Mouse (Mus musculus) cerebellum, adult 11-12 months (tissue): Measurements from ENCODE around the gene Akap12.
A peak's percentile ranks its signal among the peaks of the same experiment; 100 is the strongest.

Experiments
- DNase-seq: peaks from one replicate; pipeline ENCODE4 v3.0.0; 2022

Gene Akap12

DNA sequence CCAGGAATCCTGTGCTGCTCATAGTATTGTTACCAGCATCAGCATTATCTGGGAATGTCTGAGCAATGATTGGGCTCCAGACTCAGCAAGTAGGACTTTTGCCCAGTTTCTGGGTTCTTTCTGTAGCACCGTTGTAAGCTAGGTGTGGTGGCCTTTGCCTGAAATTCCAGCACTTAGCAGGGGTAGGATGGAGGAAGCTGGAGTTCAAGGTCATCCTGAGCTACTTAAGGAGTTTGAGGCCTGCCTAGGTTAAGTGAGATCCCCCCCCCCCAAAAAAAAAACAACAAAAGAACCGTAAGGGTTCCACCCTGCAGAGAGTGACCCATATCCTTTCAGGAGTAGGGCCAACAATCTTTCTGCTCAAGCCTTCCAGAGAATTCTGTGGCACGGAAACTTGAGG is 98.4 kb downstream of the Akap12 start:
- DNase-seq, result no peak

DNA sequence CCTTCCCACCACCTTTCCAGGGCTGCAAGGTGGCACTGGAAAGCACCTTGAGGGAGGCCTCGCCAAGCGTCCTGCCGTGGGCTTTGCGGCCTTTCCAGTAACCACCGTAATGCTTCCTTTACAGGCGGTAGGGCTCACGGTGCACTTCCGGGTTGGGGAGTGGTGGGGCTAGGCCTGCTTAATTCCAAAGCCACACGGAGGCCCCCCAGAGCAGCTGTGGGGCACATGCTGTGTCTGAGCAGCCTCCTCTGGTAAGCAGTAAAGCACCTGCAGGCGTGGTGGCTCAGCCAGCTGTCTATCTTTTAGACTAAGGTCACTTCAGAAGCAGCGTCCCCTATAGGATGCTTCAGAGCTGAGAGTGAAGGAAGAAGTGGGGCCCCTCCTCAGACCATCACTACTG is 103.9 kb downstream of the Akap12 start:
- DNase-seq, result no peak

DNA sequence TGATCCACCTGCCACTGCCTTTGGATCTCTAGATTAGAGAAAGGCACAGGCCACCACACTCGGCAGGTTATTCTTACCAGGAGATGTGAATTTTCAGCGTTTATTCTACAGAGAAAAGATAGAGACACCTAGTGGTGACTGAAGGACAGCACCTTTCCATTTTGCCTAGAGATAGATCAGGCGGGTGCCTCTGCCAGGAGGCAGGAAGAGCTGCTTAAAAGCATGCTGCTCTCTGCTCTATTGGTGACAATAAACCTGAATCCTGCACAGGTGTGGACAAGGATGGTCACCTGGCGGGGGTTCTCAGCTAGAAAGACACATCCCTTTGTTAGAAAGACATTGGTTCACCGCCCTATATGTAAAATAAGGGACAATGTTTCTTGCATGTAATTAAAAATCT is 105.8 kb downstream of the Akap12 start:
- DNase-seq, result peak; percentile 54

DNA sequence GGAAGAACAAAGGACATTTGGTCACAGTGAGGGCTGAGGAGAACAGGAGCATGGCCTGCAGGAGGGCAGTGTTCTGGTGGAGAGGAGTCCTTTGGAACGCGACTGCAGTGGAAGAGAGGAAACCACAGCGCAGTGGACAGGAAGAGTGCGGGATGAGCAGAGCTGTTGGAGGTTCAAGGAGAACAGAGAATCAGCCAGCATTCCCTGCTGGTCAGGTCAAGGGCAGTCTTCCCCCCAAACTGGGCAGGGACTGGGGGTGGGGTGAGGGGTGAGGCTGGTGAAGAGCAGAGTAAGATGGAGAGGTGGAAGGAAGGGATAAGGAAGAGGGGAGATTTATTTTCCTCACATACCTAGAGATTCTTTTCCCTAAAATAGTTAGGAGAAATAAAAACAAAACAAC is 107.4 kb downstream of the Akap12 start:
- no peak for DNase-seq

DNA sequence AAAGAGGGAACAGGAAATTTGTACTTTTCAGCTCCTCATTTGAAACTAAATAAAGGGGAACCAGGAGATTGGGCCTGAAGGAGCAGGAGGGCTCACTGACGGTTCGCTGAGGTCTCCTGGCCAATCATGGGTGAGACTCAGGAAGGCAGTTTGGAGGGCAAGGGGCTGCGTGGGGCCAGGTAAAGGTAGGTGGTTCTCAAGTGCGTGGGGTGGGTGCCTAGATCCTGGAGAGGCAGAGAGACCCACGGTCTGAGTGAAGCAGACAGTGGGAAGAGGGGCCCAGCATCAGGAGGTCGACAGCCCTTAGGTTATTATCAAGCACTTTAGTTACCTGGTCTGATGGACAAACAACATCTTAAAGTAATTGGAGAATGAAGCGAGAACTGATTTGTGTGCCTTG is 108.1 kb downstream of the Akap12 start:
- DNase-seq, result no peak

DNA sequence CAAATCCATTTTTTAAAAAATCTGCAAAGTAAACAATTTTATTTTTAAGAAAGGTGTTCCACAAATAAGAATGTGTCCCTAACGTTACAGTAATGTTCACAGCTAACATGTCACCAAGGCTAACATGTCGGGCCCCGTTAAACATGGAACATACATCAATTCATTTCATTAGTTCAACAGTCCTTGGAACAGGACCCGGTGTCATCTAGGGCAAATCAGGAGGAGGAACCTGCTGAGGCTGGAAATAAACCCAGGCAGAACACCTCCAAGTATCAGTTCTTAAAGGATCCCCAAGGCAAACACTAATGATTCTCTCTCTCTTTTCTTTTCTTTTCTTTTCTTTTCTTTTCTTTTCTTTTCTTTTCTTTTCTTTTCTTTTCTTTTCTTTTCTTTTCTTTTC is 108.6 kb downstream of the Akap12 start:
- no peak for DNase-seq

DNA sequence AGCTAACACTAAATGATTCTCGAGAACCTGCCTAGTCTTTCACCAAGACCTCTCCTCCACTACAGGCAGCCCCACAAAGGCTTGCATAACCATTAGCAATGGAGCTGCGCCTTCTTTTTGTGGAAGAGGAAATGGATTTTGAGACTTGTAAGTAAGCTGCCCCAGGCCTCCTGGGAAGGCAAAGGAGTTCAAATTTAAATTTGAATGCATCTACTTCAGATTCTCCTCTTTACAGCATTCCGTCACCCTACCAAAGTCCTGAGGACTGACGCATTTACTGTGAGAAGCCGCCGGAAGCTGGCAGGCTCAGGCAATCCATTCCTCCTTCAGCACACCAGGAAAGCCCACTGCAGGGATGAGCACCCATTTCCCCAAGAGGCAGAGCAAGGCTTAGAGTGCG is 109.1 kb downstream of the Akap12 start:
- DNase-seq, result no peak

DNA sequence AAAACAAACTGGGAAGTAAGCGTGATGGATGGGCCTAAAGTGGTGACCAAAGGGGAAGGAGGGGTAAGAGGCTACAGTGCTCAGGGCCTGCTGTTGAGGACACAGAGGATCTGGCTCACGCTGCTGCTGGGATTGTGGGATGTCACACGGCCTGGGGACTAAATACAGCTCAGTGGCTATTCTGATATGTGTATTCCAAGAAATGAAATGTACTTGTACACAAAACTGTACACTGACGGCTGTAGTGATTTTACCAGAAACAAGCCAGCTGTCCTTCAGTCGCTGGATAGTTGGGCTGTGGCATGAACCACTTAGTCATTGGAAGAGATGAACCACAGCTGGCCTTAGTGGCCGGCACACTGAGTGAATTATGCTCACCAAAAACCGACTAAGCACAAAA is 110.3 kb downstream of the Akap12 start:
- no peak for DNase-seq

DNA sequence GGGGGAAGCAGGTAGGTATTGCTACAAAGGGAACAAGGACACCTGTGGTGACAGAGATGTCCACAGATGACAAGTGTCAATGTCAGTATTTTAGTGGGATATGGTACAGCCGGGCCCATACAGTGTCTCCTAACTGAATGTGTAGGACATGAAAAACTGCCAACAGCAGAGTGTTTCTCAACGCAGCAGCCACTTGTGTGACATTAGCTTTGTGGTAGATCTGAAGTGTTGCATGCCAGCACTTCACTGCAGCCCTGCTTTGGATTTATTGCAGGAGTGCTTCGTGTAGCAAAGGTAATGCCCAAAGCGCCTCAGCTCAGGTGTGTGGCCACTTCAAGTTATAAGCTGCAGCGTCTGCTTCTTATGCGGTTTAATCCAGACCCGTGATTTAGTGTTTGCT is 110.8 kb downstream of the Akap12 start:
- DNase-seq, result no peak

DNA sequence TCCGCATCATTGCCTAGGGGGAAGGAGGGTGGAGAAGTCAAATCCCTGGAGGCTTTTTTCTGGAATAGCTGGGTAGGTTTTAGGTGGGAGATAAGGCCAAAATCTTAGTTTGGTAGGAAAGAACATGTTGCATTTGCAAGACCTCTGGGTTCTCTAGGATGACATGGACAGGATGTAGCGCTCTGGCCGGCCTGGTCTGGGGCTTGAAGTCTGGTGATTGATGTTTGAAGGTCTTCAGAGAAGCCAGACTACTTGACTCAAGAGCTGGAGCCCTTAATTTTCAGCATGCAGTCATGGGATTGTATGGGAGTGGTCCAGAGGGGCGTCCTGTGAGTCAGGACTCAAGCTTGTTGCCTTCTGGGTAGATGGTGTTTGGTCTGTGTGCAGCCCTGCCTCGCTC is 114.6 kb downstream of the Akap12 start:
- DNase-seq, result no peak

DNA sequence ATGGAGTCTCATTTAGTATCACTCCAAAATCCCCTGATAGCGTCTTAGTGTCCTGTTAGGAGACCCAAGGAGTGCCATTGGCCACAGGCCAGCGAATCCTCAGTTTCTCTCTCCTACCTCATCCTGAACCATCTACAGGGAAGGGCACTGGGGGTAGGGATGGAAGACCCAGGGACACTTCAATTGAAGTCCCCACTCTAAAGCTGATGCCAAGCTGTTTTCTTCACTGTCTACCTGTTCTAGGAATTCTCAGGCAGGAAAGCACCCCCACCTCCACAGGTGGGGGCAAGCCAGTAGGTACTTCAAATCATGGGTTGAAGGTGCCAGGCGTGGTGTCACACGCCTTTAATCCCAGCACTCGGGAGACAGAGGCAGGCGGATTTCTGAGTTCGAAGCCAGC is 118.1 kb downstream of the Akap12 start:
- DNase-seq, result peak; percentile 51

DNA sequence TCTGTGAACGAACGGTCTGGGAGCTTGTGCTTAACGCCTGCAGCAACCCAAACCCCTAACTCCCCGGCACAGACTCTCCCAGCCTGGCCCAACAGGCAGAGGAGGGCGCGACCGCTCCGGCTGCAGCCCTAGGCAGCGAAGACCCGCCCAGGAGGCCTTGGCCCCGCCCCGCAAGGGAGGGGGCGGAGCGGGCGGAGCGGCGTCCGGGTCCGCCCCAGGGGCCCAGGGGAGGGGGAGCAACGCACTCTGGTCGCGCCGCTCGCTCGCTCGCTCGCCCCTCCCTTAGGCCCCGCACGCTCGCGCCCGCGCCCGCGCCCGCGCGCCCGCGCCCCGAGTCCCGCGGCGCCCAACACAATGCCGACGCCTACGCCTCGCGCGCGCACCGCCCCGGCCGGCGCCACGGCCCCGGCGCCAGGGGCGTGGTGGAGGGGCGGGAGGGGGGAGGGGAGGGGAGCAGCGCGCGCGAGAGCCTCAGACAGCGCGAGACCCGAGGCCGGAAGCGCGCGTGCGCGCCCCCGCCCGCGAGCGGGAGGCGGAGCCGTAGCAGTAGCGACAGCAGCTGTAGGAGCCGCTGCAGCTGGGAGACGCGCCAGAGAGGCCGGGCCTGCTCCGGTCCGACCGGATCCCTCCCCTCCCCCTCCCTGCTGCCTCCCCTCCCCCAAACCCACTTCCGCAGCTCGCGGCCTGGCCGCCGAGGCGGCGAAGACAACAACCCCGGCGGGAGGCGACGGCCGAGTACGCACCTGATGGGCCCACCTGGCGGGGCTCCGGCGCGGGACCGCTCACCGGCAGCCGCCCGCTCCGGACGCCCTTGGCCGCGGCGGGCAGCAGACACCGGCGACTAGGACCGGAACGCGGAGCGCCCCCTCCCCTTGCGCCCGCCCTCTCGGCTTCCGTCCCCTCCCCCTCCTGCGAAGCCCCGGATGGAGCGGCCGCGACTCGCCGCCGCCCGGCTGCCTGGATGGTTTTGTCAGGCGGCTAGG is 120.7 kb downstream of the Akap12 start:
- DNase-seq, result peak; percentile 97

DNA sequence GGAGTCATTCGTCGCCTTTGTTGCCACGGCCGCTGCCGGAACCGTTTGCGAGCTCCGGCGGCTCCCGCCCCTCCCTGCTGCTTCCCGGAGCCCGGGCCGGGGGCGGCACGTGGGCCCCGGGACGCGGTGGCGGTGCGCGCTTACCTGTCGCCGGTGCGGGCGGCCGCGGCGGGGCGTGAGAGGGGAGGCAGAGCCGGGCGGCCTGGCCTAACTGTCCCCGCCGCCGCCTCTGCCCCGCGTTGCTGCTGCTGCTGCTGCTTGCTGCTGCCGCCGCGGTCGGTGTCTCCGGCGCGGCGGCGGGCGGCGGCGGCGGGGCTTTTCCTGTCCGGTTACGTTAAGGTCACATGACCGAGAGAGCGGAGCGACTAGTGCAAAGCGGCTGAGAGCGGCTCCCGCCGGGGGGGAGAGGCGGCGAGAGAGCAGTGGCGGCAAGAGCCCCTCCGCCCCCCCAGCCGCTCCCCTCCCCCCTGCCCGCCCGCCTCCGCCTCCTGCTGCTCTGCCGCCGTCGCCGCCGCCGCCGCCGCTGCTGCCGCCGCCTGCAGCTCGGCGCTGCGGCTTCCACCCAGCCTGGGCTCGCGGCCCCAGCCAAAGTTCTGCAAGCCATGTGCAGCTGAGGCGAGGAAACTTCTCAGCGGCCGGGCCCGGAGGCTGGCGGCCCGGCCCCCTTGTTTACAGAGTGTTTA is 121.7 kb downstream of the Akap12 start, which contains the start of gene Zbtb2:
TSS of gene Zbtb2 (minus strand) at position 408 of the 683 bp plus-strand sequence.
- peak; percentile 81 for DNase-seq

DNA sequence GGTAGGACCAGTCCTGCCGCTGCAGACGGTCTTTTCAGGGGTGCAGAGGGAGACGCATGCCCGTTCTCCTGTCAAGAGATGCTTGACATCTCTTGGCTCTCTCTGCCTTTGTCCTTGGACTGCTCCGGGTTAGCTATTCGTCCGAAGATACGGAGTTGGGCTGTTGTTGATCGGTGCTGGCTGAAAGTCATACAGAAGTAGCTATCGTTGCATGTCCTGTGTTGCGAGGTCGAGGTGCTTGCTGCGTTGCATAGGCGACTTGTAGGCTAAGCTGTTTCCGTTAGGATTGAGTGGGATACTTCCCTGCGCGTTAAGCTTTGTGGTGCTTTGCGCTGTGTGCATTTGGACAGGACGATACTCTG is 122.2 kb downstream of the Akap12 start:
- DNase-seq, result peak; percentile 65

DNA sequence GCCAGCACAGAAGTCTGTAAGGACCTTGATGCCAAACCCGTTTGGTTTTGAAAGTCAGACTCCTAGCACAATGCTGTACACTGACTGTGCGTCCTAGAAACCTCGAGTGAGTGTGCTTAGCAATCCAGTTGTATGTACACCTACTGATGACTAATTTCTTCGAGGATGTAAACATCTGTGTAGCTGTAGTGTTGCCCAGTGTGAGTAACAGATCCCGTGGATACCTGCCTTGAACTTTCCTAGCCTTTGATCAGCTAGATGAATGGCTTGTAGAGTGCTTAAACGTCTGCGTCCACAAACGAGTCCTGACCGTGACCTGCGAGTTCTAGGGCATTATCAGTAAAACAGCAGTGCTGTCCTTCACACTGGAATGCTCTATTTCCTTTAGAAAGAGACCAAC is 122.9 kb downstream of the Akap12 start:
- DNase-seq, result no peak

DNA sequence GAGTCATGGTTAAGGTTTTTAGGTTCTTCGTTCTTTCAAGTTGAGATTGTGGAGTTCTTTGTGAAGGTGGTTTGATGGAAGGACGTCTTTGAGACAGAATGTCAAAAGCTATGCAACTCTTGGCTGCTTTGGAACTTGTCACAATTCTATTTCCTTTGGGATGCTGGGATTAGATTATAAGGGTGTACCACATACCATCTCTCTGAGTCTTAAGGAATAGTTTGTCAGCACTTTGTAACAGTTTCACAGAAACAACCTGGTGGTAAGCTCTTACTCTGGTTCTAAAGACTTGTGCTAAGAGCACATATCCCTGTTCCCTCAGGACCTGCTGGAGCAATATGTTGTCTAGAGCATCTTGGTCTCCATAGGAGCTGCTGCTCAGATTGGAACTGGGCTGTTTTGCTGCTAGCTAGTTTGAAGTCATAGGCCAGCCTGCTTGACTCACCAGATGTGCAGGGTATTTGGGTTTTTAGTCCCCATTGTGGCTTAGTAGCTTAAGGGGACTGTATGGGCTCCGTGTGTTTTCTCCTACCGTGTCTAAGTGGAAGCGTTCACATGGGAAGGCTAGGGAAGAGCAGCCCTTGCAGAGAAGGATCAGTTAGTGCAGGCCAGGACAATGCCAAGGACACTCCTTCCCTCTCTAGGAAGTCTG is 123.4 kb downstream of the Akap12 start:
- DNase-seq, result no peak

DNA sequence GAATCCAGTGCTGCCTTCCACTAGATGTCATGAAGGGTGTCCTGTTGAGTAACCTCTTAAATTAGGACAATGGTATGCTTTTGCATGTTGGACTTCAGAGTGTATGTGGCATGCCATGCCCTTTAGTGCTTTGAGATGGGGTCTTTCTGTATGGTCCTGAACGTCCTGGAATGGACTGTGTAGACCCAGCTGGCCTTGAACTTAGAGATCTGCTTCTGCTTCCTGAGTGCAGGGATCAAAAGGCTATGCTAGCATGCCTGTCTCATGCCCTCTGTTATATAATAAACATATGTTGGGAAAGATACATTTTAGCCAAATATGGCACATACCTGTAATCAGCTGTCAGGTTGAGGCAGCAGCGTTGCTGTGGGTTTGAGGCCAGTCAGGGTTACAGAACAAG is 124.4 kb downstream of the Akap12 start:
- no peak for DNase-seq

DNA sequence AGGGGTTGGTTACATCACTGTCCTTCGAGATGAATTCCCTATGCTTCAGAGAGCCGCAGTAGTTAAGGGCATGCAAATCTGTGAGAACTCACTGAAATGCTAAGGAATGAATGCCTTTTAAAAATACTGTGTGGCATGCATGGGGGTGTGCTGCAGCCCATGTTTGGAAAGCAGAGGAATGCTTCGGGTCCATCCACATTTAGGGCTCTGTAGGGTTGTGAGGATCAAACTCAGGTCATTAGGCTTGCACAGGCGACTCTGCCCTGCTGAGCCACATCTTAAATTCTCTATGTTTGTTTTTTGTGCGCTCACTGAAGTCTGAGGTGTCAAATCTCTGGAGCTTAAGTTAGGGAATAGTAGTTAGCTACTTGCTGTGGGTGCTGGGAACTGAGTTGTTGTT is 124.9 kb downstream of the Akap12 start:
- DNase-seq, result no peak

DNA sequence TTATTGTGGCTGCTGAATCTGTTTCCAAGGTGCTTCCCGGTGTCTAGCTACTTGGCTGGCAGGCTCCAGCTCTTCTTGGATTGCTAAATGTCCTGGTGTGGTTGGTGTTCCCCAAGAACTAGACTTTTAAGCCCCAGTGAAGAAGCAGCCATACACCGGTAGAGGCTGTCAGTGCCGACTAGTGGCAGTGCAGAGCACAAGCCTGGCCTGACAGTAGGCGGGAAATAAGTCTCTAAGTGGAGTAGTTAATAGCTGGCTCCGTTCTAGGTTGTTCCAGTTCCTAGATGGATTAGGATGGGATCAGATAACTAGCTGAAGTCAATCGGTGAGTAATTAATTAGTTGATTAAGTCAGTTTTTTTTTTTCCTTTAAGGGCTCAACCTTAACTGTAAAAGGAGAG is 125.7 kb downstream of the Akap12 start:
- DNase-seq, result no peak

DNA sequence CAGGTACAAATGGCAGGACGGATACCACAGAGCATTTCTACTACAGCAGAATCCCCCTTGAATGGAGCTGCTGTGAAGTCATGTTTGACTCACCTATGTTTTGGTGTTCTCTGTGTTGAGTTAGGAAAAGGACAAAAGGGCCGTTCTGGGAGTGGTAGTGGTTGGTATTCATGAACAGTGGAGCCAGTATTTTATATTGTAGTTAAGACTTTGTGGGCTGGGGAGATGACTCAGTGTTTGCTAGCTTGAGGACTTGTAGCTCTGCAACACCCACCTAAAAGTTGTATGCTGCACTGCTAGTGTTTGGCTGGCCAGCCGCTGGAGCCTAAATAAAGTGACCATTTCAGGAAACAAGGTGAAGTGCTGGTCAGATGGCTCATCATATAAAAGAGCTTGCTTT is 129.1 kb downstream of the Akap12 start:
- no peak for DNase-seq

DNA sequence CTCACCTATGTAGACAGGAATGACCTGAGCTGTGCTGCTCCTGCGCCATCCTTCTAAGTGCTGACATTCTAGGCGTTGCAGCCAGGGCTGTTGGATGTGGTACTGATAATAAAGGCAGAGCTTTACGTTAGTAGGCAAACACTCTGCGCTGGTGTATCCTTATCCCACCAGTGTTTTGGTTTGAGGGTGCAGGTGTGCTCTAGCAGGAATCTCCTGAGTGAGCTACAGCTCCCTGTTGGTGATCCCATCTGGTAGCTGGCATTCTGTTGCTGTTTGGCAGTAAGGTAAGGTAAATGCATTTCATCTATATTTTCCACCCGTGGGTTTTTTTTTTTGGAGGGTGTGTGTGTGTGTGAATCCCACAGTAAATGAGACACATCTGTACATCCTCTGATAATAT is 131.9 kb downstream of the Akap12 start:
- DNase-seq, result no peak

DNA sequence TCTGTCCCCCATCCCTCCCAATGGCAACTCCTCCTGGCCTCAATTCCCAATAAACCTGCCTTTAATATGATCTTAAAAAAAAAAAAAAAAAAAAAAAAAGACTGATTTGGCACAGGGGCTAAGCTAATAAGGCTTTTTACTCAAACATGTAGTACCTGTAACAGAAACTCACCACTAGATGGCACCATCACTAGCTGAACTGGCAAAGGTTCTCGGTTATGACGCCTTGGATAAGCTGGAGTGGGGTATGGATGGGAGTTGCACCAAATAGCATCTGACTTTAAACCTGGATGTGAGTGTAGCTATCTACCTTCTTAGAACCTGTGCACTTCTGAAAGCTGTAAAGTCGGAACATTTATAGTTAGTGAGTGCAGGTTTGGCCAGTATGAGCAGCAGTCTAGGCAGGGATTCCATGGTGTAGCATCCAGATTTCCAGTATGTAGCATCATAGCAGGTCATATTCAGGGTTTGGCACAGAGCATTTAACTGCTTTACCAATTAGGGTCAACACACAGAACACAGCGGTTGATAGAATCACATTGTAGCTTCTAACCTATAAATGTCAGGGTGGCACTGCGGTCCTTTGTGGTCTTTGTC is 138.8 kb downstream of the Akap12 start:
- DNase-seq, result no peak

DNA sequence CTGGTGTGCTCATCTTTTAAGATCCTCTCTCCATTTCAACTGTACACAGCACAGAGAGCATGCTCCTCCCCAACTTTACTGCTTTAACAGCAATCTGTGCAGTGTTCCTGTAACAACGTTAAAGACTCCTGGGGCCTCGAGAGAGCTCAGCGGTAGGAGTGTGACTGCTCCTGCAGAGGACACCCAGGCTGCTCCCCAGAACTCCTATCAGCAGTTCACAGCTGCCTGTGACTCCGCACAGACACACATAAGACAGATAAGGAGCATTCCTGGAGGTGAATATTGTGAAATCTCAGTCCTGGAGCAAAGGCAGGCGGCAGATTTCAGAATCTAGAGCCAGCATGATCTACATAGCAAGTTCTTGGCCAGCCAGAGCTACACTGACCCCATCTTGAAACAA is 139.3 kb downstream of the Akap12 start:
- DNase-seq, result no peak
